Mouse (Mus musculus): ENCODE measurements around the gene Rhox2e. TPM values are rescaled to one million over a fixed set of nuclear protein-coding genes. Genes with fewer than 3 reads are reported as not detected.
"Not testable (repeated sequence)": the region's sequence is repeated elsewhere in the genome, so short reads cannot be mapped to it uniquely, and the experiment has no call there.

The Rhox2e gene
- not detected in 2 replicates for polyA plus RNA-seq (2012; ENCODE audit: insufficient read depth, insufficient read length, missing spikeins)

GRCm38 (mm10) chrX:37530152-37530551, at the start of gene Rhox2e:
Rhox2e (plus strand) TSS chrX:37530452.
- H3K4me1 ChIP-seq (ENCODE audit: control insufficient read depth, insufficient read depth, low read length); H3K4me3 ChIP-seq (ENCODE audit: insufficient read depth, low read length): not testable (repeated sequence)

GRCm38 (mm10) chrX:37514059-37514458, 16.2 kb upstream of the Rhox2e start, which contains the start of gene Rhox4d:
Rhox4d (plus strand) TSS chrX:37514359.
- H3K4me3 ChIP-seq (ENCODE audit: insufficient read depth, low read length); H3K27ac ChIP-seq (ENCODE audit: insufficient read depth, low read depth, low read length); H3K4me1 ChIP-seq (ENCODE audit: control insufficient read depth, insufficient read depth, low read length): not testable (repeated sequence)

More at GRCm38 (mm10) chrX:37530152-37530551, at the start of gene Rhox2e:
- H3K27ac ChIP-seq (ENCODE audit: insufficient read depth, low read depth, low read length) = not testable (repeated sequence)

DNA sequence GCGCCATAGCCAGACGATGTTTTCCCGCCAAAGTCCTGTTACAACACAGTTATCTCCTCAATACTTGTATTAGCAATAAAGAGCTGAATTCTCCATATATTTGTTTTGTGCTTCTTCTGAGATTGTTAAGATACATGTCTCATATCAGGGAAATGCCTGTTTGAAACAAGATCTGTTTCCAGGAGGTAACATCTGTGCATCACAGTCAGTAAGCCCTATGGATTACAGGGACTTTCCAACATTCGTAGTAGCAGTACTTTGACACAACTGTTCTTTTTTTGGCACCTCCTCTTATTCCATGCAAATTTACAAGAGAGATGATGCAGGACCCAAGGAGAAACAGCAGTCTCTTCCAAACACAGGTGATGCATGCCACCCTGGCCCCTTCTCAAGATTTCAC, 11.5 kb downstream of the Rhox2e start, which contains the start of gene Rhox3e:
TSS of gene Rhox3e (plus strand) at position 301 of the 400 bp plus-strand sequence.
- H3K4me3 ChIP-seq (ENCODE audit: insufficient read depth, low read length); H3K27ac ChIP-seq (ENCODE audit: insufficient read depth, low read depth, low read length); H3K4me1 ChIP-seq (ENCODE audit: control insufficient read depth, insufficient read depth, low read length): not testable (repeated sequence)

- not testable (repeated sequence) for H3K27ac ChIP-seq (ENCODE audit: insufficient read depth, low read depth, low read length); H3K4me1 ChIP-seq (ENCODE audit: control insufficient read depth, insufficient read depth, low read length); H3K4me3 ChIP-seq (ENCODE audit: insufficient read depth, low read length)
Measured at GRCm38 (mm10) chrX:37557112-37557511, 26.9 kb downstream of the Rhox2e start, which contains the start of gene Rhox4e. Rhox4e (plus strand) TSS chrX:37557412.

GRCm38 (mm10) chrX:37571105-37571504, 40.9 kb downstream of the Rhox2e start, which contains the start of gene Rhox2f:
Rhox2f (plus strand) TSS chrX:37571405.
- H3K27ac ChIP-seq (ENCODE audit: insufficient read depth, low read depth, low read length); H3K4me3 ChIP-seq (ENCODE audit: insufficient read depth, low read length); H3K4me1 ChIP-seq (ENCODE audit: control insufficient read depth, insufficient read depth, low read length): not testable (repeated sequence)

DNA sequence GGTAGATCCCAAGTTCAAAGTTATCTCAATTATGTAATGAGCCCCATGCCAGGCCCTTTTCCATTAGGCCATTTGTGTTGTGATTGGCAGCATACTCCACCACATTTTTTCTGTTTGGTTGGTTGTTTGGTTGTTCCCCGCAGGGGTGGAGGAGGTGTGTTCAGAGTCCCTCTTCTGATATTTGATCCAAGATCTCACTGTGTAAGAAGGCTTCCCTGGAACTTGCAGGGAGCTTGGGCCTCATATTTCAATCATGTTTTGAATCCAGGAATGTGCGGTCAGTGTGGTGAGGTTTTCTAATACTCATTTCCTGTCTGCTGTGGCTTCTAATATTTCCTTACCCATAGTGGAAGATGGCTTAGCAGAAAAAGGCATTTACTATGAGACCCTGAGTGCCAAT, 42.4 kb downstream of the Rhox2e start:
- H3K4me3 ChIP-seq (ENCODE audit: insufficient read depth, low read length); H3K27ac ChIP-seq (ENCODE audit: insufficient read depth, low read depth, low read length); H3K4me1 ChIP-seq (ENCODE audit: control insufficient read depth, insufficient read depth, low read length): not testable (repeated sequence)

GRCm38 (mm10) chrX:37580692-37581091, 50.4 kb downstream of the Rhox2e start, which contains the start of gene Rhox3f:
Rhox3f (plus strand) TSS chrX:37580992.
- not testable (repeated sequence) for H3K4me1 ChIP-seq (ENCODE audit: control insufficient read depth, insufficient read depth, low read length); H3K27ac ChIP-seq (ENCODE audit: insufficient read depth, low read depth, low read length); H3K4me3 ChIP-seq (ENCODE audit: insufficient read depth, low read length)

Other genes with a start within 250 kb of the Rhox2e start
- not detected in 2 replicates for gene Rhox3a2, start 150.4 kb upstream of the Rhox2e start, polyA plus RNA-seq (2012; ENCODE audit: insufficient read depth, insufficient read length, missing spikeins)
- not detected in 2 replicates for gene Rhox4a2, start 139.6 kb upstream of the Rhox2e start, polyA plus RNA-seq (2012; ENCODE audit: insufficient read depth, insufficient read length, missing spikeins)
- gene Rhox2b, start 118.4 kb upstream of the Rhox2e start, polyA plus RNA-seq (2012; ENCODE audit: insufficient read depth, insufficient read length, missing spikeins) = not detected in 2 replicates
- gene Rhox4b, start 98.0 kb upstream of the Rhox2e start, polyA plus RNA-seq (2012; ENCODE audit: insufficient read depth, insufficient read length, missing spikeins) = not detected in 2 replicates
- not detected in 2 replicates for gene Rhox2c, start 76.8 kb upstream of the Rhox2e start, polyA plus RNA-seq (2012; ENCODE audit: insufficient read depth, insufficient read length, missing spikeins)
- not detected in 2 replicates for gene Rhox3c, start 71.9 kb upstream of the Rhox2e start, polyA plus RNA-seq (2012; ENCODE audit: insufficient read depth, insufficient read length, missing spikeins)
- not detected in 2 replicates for gene Rhox4c, start 50.1 kb upstream of the Rhox2e start, polyA plus RNA-seq (2012; ENCODE audit: insufficient read depth, insufficient read length, missing spikeins)
- gene Rhox2d, start 37.0 kb upstream of the Rhox2e start, polyA plus RNA-seq (2012; ENCODE audit: insufficient read depth, insufficient read length, missing spikeins) = not detected in 2 replicates
- gene Rhox4d, start 16.1 kb upstream of the Rhox2e start, polyA plus RNA-seq (2012; ENCODE audit: insufficient read depth, insufficient read length, missing spikeins) = not detected in 2 replicates
- not detected in 2 replicates for gene Rhox3e, start 11.6 kb downstream of the Rhox2e start, polyA plus RNA-seq (2012; ENCODE audit: insufficient read depth, insufficient read length, missing spikeins)
- not detected in 2 replicates for gene Rhox4e, start 27.0 kb downstream of the Rhox2e start, polyA plus RNA-seq (2012; ENCODE audit: insufficient read depth, insufficient read length, missing spikeins)
- not detected in 2 replicates for gene Rhox2f, start 41.0 kb downstream of the Rhox2e start, polyA plus RNA-seq (2012; ENCODE audit: insufficient read depth, insufficient read length, missing spikeins)
- not detected in 2 replicates for gene Rhox3f, start 50.5 kb downstream of the Rhox2e start, polyA plus RNA-seq (2012; ENCODE audit: insufficient read depth, insufficient read length, missing spikeins)
- not detected in 2 replicates for gene Rhox4f, start 77.3 kb downstream of the Rhox2e start, polyA plus RNA-seq (2012; ENCODE audit: insufficient read depth, insufficient read length, missing spikeins)
- not detected in 2 replicates for gene Rhox3g, start 98.2 kb downstream of the Rhox2e start, polyA plus RNA-seq (2012; ENCODE audit: insufficient read depth, insufficient read length, missing spikeins)
- gene Rhox2g, start 113.0 kb downstream of the Rhox2e start, polyA plus RNA-seq (2012; ENCODE audit: insufficient read depth, insufficient read length, missing spikeins) = not detected in 2 replicates
- gene Rhox4g, start 120.9 kb downstream of the Rhox2e start, polyA plus RNA-seq (2012; ENCODE audit: insufficient read depth, insufficient read length, missing spikeins) = not detected in 2 replicates
- gene Rhox3h, start 138.3 kb downstream of the Rhox2e start, polyA plus RNA-seq (2012; ENCODE audit: insufficient read depth, insufficient read length, missing spikeins) = not detected in 2 replicates
- not detected in 2 replicates for gene Rhox2h, start 142.8 kb downstream of the Rhox2e start, polyA plus RNA-seq (2012; ENCODE audit: insufficient read depth, insufficient read length, missing spikeins)

Data from bone marrow macrophage, adult 2 months (primary cell).